Mouse (Mus musculus) kidney, embryonic 16.5 days (tissue): ENCODE data around the gene Arl10. TPM values are rescaled to one million over a fixed set of nuclear protein-coding genes. Genes with fewer than 3 reads are reported as not detected.
"Not testable (repeated sequence)": the region's sequence is repeated elsewhere in the genome, so short reads cannot be mapped to it uniquely, and the experiment has no call there.

Experiments
- ATAC-seq: fragments of 200-750 bp; cut with Nextera tagmentation; 2 replicates; pipeline ENCODE4 v1.8.0; 2017; ENCODE audit warnings: moderate TSS enrichment; ENCODE audit not compliant: low FRiP score, low TSS enrichment
- H3K27ac ChIP-seq: fragments of 300-500 bp; sonication (generic); 2 replicates; pipeline ENCODE4 v1.5.1; 2014; ENCODE audit warnings: low read length
- H3K27me3 ChIP-seq: fragments of 300-500 bp; sonication (generic); 2 replicates; pipeline ENCODE4 v1.6.1; 2014; ENCODE audit warnings: low read length, control low read depth, mixed read lengths; ENCODE audit not compliant: insufficient read depth
- H3K36me3 ChIP-seq: fragments of 300-500 bp; sonication (generic); 2 replicates; pipeline ENCODE4 v1.6.1; 2014; ENCODE audit warnings: low read length, control low read depth, mixed read lengths; ENCODE audit not compliant: insufficient read depth
- H3K4me1 ChIP-seq: fragments of 300-500 bp; sonication (generic); 2 replicates; pipeline ENCODE4 v1.6.1; 2014; ENCODE audit warnings: low read length, control low read depth, mixed read lengths; ENCODE audit not compliant: insufficient read depth
- H3K4me2 ChIP-seq: fragments of 300-500 bp; sonication (generic); replicated peaks from 2 replicates; pipeline ENCODE4 v1.6.1; 2014; ENCODE audit warnings: low read depth, low read length
- H3K4me3 ChIP-seq: fragments of 300-500 bp; sonication (generic); 2 replicates; pipeline ENCODE4 v1.5.1; 2014; ENCODE audit warnings: mild to moderate bottlenecking, low read length
- H3K9ac ChIP-seq: fragments of 300-500 bp; sonication (generic); replicated peaks from 2 replicates; pipeline ENCODE4 v1.6.1; 2014; ENCODE audit warnings: low read length
- H3K9me3 ChIP-seq: fragments of 300-500 bp; sonication (generic); 2 replicates; pipeline ENCODE4 v1.6.1; 2016; ENCODE audit warnings: low read length, control low read depth
- WGBS: fragments of 180-500 bp; shearing (Covaris S2); extraction: QIAGEN DNeasy Blood & Tissue Kit; methylation state at CpG from one replicate; pipeline ENCODE4 v1.1.7; 2014; 5-methylcytosine and 5-hydroxymethylcytosine counted together
- polyA plus RNA-seq: library from polyadenylated mRNA; unstranded; fragments of >200 nt; fragmentation: Nextera tagmentation; extraction: Ambion mirVana; gene quantifications from 2 replicates; pipeline ENCODE4 v1.2.1, GENCODE M21; 2015

Arl10 gene
- polyA plus RNA-seq, 1 experiment from 2014 or later, result 31.8 TPM

DNA sequence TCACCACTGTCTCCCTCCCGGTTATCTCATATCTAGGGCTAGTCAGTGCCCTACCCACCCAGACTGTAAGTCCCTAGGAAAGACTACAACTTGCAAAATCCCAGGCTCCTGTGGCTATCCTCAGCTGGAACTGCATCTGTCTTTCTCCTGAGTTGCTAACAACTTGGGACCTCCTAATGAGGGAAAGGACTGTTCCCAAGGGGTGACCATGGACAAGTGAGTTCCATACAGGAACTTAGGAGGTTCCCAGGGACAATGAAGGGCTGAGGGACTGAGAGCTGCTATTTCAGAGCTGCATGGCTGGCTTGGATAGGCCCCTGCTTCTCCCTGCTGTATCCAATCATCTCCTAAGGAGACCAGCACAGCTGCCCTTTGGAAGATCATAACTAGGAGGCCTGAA lies 34.5 kb downstream of the Arl10 start:
- Histone ChIP-seq H3K9ac (no peak overlapping the region), H3K4me2 (no peak overlapping the region), H3K4me1 (peaks cover 21% of the 10 kb centered on the region), H3K9me3 (no peaks in the 10 kb centered on the region), H3K4me3 (no peak overlapping the region), H3K27me3 (no peaks in the 10 kb centered on the region), H3K27ac (no peak overlapping the region), H3K36me3 (peaks cover 10% of the 10 kb centered on the region; the same call in 1 of the 2 replicates)
- ATAC-seq, result no peak
- 41% methylated on average over 1 of the region's 1 CpGs for WGBS

DNA sequence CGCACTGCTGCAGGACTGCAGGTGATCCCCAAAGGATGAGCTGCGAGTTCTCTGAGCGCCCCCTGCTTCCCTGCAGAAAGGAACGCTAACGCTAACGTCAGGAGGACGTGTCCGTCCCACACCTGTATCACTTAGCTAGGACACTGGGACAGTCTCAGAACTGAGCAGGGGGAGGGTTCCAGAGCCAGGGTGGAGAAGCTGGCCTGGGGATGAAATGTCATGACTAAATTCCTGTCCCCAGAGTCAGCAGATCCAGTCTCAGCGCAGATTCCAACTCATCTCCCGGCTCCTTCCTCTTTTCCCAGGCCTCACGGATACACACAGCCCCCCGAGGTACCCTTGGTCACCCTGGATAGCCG lies 35.8 kb downstream of the Arl10 start:
- ATAC-seq, result no peak
- Histone ChIP-seq H3K27me3 (no peaks in the 10 kb centered on the region), H3K9me3 (no peaks in the 10 kb centered on the region), H3K4me1 (peaks cover 21% of the 10 kb centered on the region), H3K4me3 (peak overlapping the region; percentile 74), H3K36me3 (0 out of 2 replicates have a peak, but pooled peaks cover 3% of the 10 kb centered on the region), H3K9ac (peak overlapping the region; percentile 80), H3K27ac (0 out of 2 replicates have a peak overlapping the region, but pooled peaks have one; percentile 63), H3K4me2 (peak overlapping the region; percentile 84)
- WGBS, result 11% methylated on average over 13 of the region's 13 CpGs

GRCm38 (mm10) chr13:54610972-54611754 lies 36.3 kb downstream of the Arl10 start, which contains the start of gene Cltb:
TSS of gene Cltb (minus strand) at chr13:54611344.
- Histone ChIP-seq H3K27ac (peak within 1 kb of the TSS; percentile 63), H3K27me3 (no peaks in the 10 kb centered on the region), H3K36me3 (0 out of 2 replicates have a peak, but pooled peaks cover 3% of the 10 kb centered on the region), H3K4me3 (peak within 1 kb of the TSS; percentile 74), H3K9me3 (no peaks in the 10 kb centered on the region), H3K9ac (peak within 1 kb of the TSS; percentile 80), H3K4me1 (peaks cover 21% of the 10 kb centered on the region), H3K4me2 (peak within 1 kb of the TSS; percentile 84)
- whole genome bisulfite sequencing, result under 1% methylated on average over 63 of the region's 66 CpGs
- peak; percentile 79 for ATAC-seq

DNA sequence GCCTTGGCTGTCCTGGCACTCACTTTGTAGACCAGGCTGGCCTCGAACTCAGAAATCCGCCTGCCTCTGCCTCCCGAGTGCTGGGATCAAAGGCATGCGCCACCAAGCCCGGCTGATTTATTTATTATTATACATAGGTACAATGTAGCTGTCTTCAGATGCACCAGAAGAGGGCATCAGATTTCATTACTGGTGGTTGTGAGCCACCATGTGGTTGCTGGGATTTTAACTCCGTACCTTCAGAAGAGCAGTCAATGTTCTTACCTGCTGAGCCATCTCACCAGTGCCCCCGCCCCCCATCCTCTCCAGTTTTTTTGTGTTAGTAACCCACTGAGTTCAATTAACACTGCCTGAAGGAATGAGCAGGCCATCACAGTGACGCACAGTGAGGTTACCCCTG lies 38.3 kb downstream of the Arl10 start:
- WGBS, result 86% methylated on average over 8 of the region's 8 CpGs
- ATAC-seq, H3K9me3 ChIP-seq, H3K4me3 ChIP-seq, H3K27me3 ChIP-seq, H3K4me2 ChIP-seq, H3K27ac ChIP-seq, H3K9ac ChIP-seq, H3K36me3 ChIP-seq: not testable (repeated sequence)
- H3K4me1 ChIP-seq, result peaks cover 21% of the 10 kb centered on the region

GRCm38 (mm10) chr13:54616307-54616706 lies 41.5 kb downstream of the Arl10 start:
- no peak overlapping the region for H3K27ac ChIP-seq
- 78% methylated on average over 8 of the region's 8 CpGs for WGBS
- ATAC-seq, result no peak

GRCm38 (mm10) chr13:54616998-54617397 lies 42.2 kb downstream of the Arl10 start:
- no peaks in the 10 kb centered on the region for H3K9me3 ChIP-seq
- H3K36me3 ChIP-seq, result no peaks in the 10 kb centered on the region
- no peak overlapping the region for H3K4me3 ChIP-seq
- H3K4me2 ChIP-seq, result no peak overlapping the region
- H3K9ac ChIP-seq, result no peak overlapping the region
- ATAC-seq, result no peak
- H3K27me3 ChIP-seq, result no peaks in the 10 kb centered on the region
- no peak overlapping the region for H3K27ac ChIP-seq
- 65% methylated on average over 6 of the region's 6 CpGs for WGBS
- peaks cover 2% of the 10 kb centered on the region; the same call in 1 of the 2 replicates for H3K4me1 ChIP-seq

More at GRCm38 (mm10) chr13:54616307-54616706, 41.5 kb downstream of the Arl10 start:
- peaks cover 7% of the 10 kb centered on the region for H3K4me1 ChIP-seq
- no peaks in the 10 kb centered on the region for H3K36me3 ChIP-seq
- H3K9me3 ChIP-seq, result no peaks in the 10 kb centered on the region
- no peak overlapping the region for H3K9ac ChIP-seq
- no peak overlapping the region for H3K4me3 ChIP-seq
- no peaks in the 10 kb centered on the region for H3K27me3 ChIP-seq
- H3K4me2 ChIP-seq, result no peak overlapping the region

- H3K9me3 ChIP-seq, result no peaks in the 10 kb centered on the region
- peak within 1 kb of the TSS; percentile 97 for H3K9ac ChIP-seq
- 11% methylated on average over 44 of the region's 44 CpGs for WGBS
- H3K27me3 ChIP-seq, result no peaks in the 10 kb centered on the region
- peaks cover 8% of the 10 kb centered on the region; the same call in 1 of the 2 replicates for H3K36me3 ChIP-seq
- H3K27ac ChIP-seq, result peak within 1 kb of the TSS; percentile 83
- ATAC-seq, result peak; percentile 98
- peak within 1 kb of the TSS; percentile 98 for H3K4me3 ChIP-seq
- H3K4me2 ChIP-seq, result peak within 1 kb of the TSS; percentile 91
- H3K4me1 ChIP-seq, result peaks cover 13% of the 10 kb centered on the region
Observed at GRCm38 (mm10) chr13:54621155-54621932, 46.5 kb downstream of the Arl10 start, which contains the start of gene Faf2. TSS of gene Faf2 (plus strand) at chr13:54621784.

- peak; percentile 32; the same call in 1 of the 2 replicates for ATAC-seq
- WGBS, result under 1% methylated on average over 27 of the region's 27 CpGs
- peak overlapping the region; percentile 98 for H3K4me3 ChIP-seq
- H3K4me2 ChIP-seq, result peak overlapping the region; percentile 91
- peaks cover 13% of the 10 kb centered on the region for H3K4me1 ChIP-seq
- peaks cover 8% of the 10 kb centered on the region; the same call in 1 of the 2 replicates for H3K36me3 ChIP-seq
- peak overlapping the region; percentile 97 for H3K9ac ChIP-seq
- H3K9me3 ChIP-seq, result no peaks in the 10 kb centered on the region
- H3K27ac ChIP-seq, result peak overlapping the region; percentile 83
- H3K27me3 ChIP-seq, result no peaks in the 10 kb centered on the region
Observed at GRCm38 (mm10) chr13:54621960-54622521, 47.2 kb downstream of the Arl10 start.

GRCm38 (mm10) chr13:54629128-54629527 lies 54.3 kb downstream of the Arl10 start:
- no peak for ATAC-seq
- Histone ChIP-seq H3K27me3 (no peaks in the 10 kb centered on the region), H3K4me3 (no peak overlapping the region), H3K4me1 (no peaks in the 10 kb centered on the region), H3K9me3 (no peaks in the 10 kb centered on the region), H3K36me3 (peaks cover 15% of the 10 kb centered on the region; the same call in 1 of the 2 replicates), H3K9ac (no peak overlapping the region), H3K27ac (no peak overlapping the region), H3K4me2 (no peak overlapping the region)
- WGBS, result 68% methylated on average over 4 of the region's 4 CpGs
